Mouse (Mus musculus) megakaryocyte, embryonic 14.5 days (primary cell): Measurements from ENCODE around the gene Mkrn1.

Source experiments
- FLI1 ChIP-seq: IDR thresholded peaks from 2 replicates; pipeline ENCODE4 v1.6.1; 2012; ENCODE audit warnings: low read length, inconsistent platforms, mixed read lengths
- GATA1 ChIP-seq: IDR thresholded peaks from 3 replicates; pipeline ENCODE4 v1.6.1; 2012; ENCODE audit warnings: mixed read lengths, low read length, inconsistent platforms, borderline replicate concordance

GRCm38 (mm10) chr6:39426725-39427124 lies 6.5 kb upstream of the Mkrn1 start:
- no peak for TF ChIP-seq GATA1
- TF ChIP-seq FLI1 = no peak
